Mouse (Mus musculus): ENCODE data around the gene Washc3. TPM values are rescaled to one million over a fixed set of nuclear protein-coding genes. Genes with fewer than 3 reads are reported as not detected.

Washc3 gene
- total RNA-seq, 2 experiments from 2014 or later: 32.5 to 34.5 TPM

DNA sequence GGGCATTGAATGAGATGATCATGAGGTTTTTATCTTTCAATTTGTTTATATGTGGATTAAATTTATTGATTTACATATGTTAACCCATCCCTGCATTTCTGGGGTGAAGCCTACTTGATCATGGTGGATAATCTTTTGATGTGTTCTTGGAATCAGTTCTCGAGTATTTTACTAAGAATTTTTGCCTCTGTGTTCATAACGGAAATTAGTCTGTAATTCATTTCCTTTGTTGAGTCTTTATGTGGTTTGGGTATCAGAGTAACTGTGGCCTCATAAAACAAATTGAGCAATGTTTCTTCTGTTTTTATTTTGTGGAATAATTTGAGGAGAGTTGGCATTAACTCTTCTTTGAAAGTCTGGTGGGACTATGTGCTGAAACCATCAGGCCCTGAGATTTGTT is 54.7 kb downstream of the Washc3 start:
- DNase-seq: no peak

DNA sequence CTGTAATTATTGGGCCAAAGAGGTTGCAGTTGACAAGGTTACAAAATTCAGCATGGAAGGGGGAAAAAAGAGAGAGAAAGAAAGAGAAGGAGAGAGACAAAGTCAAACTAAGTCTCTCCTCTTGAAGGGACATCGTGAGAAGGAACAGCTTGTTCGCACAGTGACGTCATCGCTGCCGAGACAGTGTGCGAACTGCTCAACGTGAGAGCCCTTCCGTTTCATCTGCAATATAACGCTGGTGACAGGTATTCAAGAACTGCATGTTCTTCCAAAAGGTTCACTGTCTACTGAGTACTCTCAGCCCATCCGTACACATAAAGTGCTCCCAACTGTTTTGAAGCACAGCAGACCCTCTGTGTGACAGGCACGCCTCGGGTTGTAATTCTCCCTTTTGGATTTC is 59.4 kb downstream of the Washc3 start:
- peak; percentile 49 to 52 for DNase-seq

DNA sequence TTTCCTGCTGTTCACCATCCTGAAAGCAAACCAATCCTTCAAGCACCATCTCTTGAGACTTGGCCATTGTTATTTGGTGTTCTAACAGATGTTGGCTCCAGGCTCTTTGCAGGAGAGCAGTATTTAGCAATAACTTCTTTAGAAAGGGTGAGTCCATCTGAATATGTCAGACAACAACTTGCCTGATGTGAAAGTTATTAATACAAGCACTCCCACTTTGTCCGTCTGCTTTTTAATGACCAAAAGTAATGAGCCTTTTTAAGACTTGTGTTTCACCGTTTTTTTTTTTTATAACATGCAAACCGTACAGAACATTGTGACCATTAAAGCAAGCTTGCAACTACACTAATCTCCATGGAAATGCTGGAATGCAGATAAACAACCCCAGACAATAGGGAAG is 60.3 kb downstream of the Washc3 start:
- peak in 1 of 2 experiments; percentile 35 for DNase-seq

DNA sequence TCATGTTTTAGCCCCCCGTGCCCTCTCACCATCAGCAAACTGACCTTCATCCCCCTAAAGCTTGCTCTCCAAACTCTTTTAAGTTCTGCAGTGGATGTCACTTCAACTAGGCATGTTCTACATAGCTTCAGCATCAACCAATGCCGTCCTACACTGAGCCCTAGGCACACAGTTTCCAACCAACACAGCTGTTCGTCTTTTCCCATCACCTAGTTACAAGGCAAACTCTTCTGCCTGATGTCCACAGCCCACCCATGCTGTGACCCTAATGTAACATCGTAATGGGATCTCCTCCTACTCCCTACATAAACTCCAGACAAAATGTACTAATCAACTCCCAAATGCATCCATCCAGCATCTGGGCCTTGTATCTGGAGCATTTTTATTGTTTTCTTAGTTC is 62.5 kb downstream of the Washc3 start:
- DNase-seq: no peak

DNA sequence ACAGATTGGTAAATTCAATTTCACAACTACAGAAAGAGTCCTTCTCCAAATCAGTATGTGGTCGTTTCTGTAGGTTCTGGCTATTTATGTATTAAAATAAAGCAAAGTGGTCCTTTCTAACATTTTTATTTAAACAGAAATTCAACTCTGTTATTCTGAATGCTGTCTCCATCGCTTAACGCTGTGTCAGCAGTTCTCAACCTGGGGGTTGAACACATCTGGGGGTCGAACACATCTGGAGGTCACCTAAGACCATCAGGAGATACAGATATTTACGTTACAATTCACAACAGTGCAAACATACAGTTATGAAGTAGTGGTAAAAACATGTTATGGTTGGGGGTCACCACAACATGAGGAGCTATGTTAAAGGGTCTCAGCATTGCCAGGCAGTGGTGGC is 73.2 kb downstream of the Washc3 start:
- no peak for DNase-seq

DNA sequence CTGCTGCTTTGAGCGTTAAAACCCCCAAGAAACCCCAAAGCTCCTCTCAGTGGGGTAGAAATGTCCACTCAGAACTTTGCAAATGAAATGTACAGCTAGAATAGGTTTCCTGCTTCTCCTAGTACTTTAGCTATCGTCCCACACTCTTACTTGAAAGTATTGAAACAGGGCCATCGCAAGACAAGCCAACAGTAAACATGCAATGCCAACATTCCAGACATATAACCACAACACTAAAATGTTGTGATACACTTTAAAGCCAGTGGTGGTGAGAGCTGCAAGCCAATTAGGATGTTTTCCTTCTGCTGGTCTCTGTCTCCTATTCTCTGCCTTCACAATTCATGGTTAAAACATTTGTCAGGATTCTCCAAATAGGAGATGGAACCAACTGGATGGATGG is 80.8 kb downstream of the Washc3 start:
- no peak for DNase-seq

DNA sequence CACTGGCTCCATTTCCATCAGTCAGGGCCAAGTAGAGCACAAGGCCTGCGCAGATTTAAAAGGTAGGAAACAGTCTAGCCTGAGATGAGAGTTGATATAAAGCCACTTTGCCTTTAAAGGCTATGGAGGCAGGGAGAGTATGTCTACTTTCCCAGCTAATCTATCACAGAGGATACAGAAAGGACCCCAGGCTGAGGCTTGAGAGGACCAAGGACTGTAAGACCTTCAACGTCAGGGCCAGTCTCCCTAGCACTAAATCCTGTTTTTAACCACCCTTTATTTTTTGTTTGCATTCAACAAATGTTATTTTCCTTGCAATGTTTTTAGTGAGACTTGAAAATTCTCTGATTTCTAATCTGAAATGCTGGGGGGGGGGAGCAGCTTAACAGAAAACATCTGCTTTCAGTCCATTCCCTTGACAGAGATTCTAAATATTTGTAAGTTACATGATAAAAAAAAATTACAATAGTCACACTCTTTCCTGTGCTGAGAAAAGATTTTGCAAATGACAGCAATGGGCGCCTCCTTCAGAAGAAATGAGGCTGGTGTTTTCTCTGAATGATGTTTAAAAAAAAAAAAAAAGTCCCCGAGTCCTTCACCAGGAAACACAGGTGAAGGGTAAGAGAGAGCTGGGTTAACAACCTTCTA is 83.6 kb downstream of the Washc3 start:
- DNase-seq: no peak

DNA sequence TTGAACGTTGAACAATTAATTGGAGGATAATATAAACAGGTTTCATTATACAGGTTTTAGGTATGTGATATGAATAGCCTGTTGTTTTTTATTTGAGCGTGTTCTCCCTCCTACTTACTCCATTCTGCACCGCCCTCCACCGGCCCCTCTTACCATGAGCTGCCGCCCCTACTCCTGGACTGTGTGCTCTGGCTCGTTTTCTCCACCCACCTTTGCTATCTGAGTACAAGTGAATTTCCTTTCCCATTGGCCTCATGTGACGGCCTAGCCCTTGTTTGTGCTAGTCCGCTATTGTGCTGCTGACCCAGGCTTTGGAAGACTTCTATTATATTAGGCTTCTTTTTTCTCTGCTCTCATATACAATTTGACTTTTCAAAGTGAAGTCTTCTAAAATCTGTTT is 86.4 kb downstream of the Washc3 start:
- DNase-seq: no peak

DNA sequence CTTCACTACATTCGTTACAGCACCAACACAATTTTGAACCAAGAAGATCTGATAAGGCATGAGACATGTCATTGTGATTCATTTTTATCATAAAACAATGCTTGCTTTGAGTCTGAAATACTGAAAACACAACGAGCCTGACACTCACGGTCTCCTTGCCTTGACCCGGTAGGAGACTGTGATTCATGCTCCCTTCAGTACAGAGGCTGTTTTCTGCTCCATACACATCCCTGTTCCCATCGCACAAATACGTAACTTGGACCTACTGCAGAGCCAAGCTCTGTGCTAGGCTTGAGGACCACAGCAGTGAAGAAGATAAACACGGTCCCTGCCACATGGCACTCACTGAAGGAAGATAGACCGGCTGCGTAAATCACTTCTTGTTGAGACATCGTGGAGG is 87.2 kb downstream of the Washc3 start:
- no peak for DNase-seq

DNA sequence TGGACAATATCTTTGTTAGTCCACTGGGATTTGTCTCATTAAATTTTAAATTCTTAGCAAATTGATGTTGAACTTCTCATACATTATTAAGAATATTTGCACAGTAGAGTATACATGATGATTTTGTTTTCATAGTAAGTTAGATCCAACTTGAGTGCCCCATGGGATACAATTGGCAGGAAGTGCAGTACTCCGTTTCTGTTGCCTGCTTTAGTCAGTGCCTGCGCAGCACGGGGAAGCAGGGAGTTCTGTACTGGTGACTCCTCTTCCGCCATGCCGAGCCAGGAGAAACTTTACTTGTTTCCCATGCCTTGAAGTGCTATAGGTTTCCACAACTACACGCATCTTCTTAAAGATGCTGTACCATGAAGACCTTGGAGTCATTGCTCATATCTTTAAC is 94.2 kb downstream of the Washc3 start:
- peak; percentile 47 to 62 for DNase-seq

Other genes starting within 250 kb of the Washc3 start
- gene Pmch, start 110.0 kb upstream of the Washc3 start, total RNA-seq (2021): not detected
- under 1 TPM; 0.17 to 0.28 TPM for gene Parpbp, start 54.2 kb upstream of the Washc3 start, total RNA-seq (2021)
- gene Nup37, start 54.1 kb upstream of the Washc3 start, total RNA-seq (2021): 1 to 10 TPM; 6.8 to 8.0 TPM
- gene Dram1, start 178.0 kb downstream of the Washc3 start, total RNA-seq (2021): 1 to 10 TPM; 2.9 to 4.2 TPM
- 10 to 100 TPM; 25.5 to 25.9 TPM for gene Gnptab, start 178.0 kb downstream of the Washc3 start, total RNA-seq (2021)

Data from heart, adult 18-20 months (tissue).